Mouse (Mus musculus) right cerebral cortex, postnatal 10 days (tissue): ENCODE data around the gene Gm5089.

ENCODE experiments used
- DNase-seq, 2 experiments: peaks; one replicate each; pipeline ENCODE4 v3.0.0; 2021; ENCODE audit warnings: low spot score in 2 of 2

The Gm5089 gene

DNA sequence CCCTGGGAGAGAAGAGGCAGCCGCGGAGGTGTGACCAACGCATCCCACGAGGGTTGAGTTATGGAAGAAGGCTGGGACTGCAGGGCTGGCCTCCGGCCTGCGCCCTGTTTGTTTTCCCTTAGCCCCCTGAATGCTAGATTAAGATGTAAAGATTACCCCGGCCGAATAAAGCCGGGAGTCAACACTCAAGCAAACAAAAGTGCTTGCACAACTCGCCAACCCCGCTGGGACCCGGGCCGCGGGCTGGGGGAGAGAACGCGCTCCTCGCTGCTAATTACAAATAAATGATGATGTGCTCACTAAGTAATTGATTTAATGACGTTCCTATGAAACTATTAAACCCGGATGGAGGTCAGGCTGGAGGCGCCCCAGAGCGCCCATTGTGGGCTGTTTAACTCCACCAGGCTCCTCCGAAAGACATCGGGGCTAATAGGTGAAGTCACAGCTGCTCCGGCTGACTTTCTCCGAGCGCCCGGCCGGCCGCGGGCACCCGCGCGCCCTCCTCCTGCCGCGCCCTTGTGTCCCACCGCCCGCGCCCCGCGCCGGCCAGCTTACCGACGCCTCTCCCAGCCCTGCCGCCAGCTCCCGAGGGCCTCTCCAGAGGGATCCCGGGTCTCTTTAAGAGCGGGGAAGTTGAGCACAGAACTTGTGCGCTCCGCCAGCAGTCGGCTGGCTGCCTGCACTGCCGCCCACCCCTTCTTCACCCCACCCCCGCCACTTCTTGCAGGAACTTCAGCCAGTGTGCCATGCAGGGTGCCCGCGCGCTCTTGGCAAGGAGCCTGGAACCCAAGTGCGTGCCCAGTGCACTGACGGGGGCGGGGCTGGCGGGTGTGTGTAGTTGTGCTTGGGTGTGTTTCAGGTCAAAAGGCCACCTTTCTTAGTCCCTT lies at the start of gene Gm5089:
Gene Gm5089 (minus strand): TSS at position 620 of the 887 bp plus-strand sequence.
- DNase-seq: peak; percentile 75 to 82

- DNase-seq: no peak
Observed at GRCm38 (mm10) chr14:122492015-122492414, 41.1 kb upstream of the Gm5089 start.

- DNase-seq: no peak
Observed at GRCm38 (mm10) chr14:122491521-122491920, 40.6 kb upstream of the Gm5089 start.

DNA sequence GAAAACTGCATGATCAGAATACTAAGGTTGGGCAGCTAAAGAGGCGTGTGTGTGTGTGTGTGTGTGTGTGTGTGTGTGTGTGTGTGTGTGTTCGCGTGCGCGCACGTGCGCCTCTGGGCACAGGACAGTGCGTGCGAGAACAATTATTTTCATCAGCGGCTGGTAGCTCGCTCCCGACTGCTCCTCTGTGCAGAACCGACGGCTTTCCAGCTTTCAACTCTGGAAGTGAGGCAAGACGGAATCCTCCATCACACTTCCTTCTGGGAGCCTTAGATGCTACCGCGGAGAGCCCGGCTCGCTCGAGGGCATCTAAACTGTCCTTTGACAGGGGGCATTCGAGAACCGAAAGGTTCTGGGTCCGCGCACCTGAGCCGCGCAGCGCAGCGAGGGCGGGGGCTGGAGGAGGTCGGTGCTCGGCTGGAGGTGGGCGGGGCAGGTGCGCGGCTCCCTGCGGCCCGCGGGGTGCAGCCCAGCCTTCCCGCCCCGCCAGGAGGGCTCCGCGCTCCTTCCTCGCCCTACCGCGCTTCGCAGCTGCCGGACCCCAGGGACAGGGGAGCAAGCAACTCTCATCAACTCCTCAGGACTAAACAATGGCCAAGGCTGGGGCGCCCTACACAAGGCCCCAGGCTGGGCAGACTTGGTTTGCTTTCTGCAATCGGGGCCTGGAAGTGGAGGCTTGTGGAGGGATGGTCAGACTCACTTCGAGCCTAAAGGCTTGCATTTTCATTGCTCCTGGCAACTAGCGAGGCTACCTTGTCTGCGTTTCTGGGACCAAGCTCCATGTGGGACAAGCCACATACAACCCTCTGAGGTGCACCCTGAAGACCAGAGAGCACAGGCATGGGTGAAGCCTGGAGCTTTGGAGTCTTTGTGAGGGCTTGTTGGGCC lies 39.8 kb upstream of the Gm5089 start, which contains the start of gene Gm10837:
Gene Gm10837 (plus strand): TSS at position 146 of the 888 bp plus-strand sequence.
- DNase-seq: no peak

DNA sequence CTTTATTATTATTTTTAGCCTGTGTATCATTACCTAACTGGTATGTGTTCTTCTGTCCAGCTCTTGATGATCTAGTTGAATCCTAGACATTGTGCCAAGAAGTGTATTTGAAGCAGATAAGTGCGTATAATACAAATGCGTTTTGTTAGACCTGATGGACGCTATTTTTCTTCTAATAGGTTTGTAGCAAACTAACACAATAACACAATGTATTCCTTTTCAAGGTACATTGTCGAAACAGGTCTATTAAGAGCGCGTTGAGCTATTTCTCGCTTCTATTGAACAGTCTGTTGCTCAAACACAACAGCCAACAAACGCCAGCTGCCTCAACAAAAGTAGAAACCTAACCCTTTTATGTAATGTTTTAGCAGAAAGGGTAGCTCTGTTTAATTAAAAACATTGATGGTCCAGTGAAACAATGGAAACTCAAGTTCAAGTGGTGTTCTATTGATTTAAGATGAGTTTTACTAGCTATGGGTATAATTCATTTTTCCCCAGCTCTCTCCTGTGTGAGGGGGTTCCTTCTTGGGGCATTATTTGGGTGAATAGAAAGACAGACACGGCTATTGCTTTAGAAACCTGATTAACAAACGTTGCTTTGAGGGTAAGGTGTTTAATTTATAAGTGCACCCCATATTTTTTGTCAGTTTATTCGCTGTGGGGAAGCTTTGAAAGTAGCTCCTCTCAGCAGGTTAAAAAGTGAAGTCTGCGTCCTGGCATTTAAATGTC lies 38.9 kb upstream of the Gm5089 start:
- no peak for DNase-seq

DNA sequence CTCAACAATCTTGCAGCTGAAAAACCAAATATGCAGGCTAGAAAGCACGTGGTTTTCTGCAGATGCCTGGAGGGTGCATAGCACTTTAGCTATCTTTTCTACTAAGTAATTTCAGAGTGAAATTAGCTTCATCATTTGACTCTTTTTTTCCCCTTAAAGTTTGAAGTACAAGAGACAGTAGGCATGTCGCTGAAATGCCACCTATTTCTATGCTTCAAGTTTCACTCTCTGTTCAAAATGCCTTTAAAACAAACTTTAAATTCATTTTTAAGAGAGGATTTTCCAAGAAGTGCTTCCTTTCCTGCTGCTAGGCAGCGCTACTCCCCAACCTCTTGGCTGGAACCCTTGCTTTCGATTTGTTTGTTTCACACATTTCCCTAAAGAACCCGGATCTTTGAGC lies 38.1 kb upstream of the Gm5089 start:
- DNase-seq: no peak

- no peak for DNase-seq
Observed at GRCm38 (mm10) chr14:122487366-122487765, 36.5 kb upstream of the Gm5089 start.

GRCm38 (mm10) chr14:122486611-122487010 lies 35.7 kb upstream of the Gm5089 start:
- no peak for DNase-seq

- DNase-seq: no peak
Observed at GRCm38 (mm10) chr14:122485635-122486181, 34.8 kb upstream of the Gm5089 start.

DNA sequence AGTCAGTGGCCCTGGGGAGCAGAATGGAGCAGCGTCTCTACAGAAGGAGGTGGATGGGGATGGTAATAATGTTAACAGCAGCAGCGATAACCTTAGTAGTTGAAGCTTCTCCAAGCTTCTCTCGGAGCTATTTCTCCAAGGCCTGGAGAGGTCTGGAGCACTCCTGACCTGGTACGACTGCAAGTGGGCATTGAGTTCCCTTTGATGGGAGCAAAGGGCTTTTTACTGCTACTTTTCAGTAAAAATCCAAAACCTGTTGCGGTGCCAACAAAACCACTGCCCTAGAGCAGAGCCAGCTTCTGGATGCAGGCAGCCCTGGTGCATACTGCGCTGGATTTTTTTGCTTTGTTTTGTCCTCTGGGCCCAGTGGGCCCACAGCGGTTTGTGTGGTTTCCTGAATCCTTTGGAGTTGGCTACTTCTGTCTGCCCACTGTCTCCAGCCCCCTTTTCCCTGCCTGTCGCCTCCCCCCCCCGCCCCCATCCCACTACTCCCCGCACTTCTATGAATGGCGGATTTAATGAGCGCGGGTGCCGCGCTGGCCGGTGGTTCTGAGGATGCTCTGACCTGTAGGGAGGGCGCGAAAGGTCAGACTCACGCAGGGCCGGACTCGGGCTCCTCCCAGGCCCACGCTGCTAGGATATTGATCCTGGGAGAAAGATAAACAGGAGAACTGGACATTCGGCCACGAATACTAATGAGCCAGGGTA lies 34.1 kb upstream of the Gm5089 start:
- no peak for DNase-seq

- no peak for DNase-seq
Observed at GRCm38 (mm10) chr14:122484458-122484843, 33.5 kb upstream of the Gm5089 start.

- DNase-seq: no peak
Observed at GRCm38 (mm10) chr14:122483556-122484421, 32.9 kb upstream of the Gm5089 start.

GRCm38 (mm10) chr14:122483024-122483385 lies 32.1 kb upstream of the Gm5089 start:
- DNase-seq: no peak

DNA sequence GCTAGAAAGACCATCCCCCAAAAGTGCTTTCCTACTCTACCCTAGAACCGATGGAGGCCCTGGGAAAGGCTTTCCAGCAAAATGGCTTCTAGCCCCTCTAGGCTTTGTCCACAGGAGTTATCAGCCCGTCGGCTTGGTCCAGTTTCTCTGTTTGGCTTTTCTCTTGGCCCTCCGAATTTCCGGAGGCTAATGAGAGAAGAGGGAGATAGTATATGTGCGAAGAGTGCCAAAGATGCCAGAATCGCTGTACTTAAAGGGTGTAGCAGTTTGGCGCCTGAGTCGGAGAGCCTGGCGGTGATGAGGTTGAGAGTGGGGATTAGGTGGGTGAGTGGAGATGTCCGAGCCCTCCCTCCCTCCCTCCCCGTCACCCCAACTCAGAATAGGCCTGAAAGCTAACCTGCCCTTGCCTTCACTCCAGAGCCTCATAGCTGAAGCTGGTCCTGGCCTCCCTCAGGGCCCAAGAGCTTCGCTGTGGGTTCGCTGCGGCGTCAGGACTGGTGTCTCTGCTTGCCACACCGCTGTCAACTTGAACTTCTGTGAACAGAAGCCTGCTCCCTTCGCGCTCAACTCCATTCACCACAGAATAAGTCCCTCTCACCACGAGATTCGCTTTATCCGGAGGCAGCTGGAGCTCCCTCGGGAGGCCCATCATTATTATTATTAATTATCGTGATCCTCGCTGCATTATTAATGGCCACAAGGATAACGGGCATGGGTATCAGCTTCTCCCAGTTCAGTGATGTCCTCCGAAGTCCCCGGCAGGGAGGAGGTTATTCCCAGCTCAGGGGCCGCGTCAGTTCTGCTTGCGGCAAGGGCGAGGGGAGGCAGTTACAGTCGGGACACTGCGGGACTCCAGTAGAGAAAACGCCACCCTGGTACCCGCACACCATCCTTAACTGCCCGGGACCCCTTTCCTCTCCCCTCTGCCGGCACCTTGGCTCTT lies 31.4 kb upstream of the Gm5089 start:
- no peak for DNase-seq

DNA sequence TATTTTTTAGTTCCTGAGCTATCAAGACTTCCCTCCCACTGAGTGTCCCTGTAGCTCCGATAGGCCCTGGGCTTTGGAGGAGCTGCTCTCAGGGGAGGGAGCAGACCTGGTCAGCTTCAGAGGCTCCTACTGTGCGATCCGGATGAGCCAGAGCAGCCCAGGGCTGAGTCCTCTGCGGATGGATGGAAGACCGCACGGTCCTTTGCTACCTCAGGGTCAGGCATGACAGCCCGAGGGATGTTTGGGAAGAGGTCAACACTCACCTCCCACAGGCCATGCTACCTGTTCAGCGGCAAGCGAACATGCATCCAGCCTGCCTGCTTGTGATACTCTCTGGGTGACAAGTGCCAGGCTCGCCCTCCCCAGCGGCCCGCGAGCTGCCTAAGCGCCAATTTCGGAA lies 30.3 kb upstream of the Gm5089 start:
- no peak for DNase-seq

DNA sequence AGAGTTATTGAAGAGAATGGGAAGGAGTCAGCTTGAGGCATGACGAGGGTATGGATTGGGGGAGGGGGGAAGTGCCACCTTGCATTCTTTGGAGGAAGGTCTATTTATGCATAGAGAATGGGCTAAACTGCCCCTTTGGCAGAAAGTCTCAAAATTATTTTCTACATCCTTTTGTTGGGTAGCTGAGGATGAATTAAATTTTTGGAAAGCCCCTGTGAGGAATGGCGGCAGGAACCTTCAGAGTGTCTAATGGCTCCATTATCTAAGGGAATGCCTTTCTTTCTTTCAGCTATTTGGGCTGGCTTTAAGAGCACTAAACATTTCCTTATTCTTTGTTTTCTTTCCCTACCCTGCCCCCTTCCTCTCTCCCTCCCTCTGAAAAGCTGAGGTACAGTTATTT lies 29.4 kb upstream of the Gm5089 start:
- no peak for DNase-seq

- no peak for DNase-seq
Observed at GRCm38 (mm10) chr14:122479461-122480109, 28.7 kb upstream of the Gm5089 start.

DNA sequence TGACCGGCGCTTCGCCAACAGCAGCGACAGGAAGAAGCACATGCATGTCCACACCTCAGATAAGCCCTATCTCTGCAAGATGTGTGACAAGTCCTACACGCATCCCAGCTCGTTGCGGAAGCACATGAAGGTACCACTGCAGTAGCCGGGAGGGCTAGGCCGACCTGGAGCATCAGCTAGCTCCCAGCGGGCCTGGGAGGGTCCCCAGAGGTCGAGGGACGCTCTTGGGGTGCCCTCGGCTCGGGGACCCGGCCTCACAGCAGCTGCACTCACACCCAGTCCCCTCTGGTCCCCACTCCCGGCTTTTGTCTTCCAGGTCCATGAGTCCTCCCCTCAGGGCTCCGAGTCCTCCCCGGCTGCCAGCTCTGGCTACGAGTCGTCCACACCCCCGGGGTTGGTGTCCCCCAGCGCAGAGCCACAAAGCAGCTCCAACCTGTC lies 27.7 kb upstream of the Gm5089 start:
- DNase-seq: no peak
